Mouse (Mus musculus) ovary, postnatal 14 days (tissue): Measurements from ENCODE around the gene Abca4.

Source experiments
- DNase-seq: peaks from one replicate; pipeline ENCODE4 v3.0.0; 2022; ENCODE audit warnings: low spot score

Abca4 gene

GRCm38 (mm10) chr3:122173526-122174150, 129.4 kb downstream of the Abca4 start:
- no peak for DNase-seq

GRCm38 (mm10) chr3:122176018-122176417, 131.8 kb downstream of the Abca4 start:
- no peak for DNase-seq

- DNase-seq: no peak
Observed at GRCm38 (mm10) chr3:122176706-122177390, 132.6 kb downstream of the Abca4 start.

- no peak for DNase-seq
Observed at GRCm38 (mm10) chr3:122184109-122184508, 139.9 kb downstream of the Abca4 start.

- DNase-seq: no peak
Observed at GRCm38 (mm10) chr3:122186975-122187374, 142.7 kb downstream of the Abca4 start.

GRCm38 (mm10) chr3:122196621-122197298, 152.5 kb downstream of the Abca4 start:
- DNase-seq: no peak

- no peak for DNase-seq
Observed at GRCm38 (mm10) chr3:122198532-122198931, 154.3 kb downstream of the Abca4 start.

GRCm38 (mm10) chr3:122198966-122199381, 154.7 kb downstream of the Abca4 start:
- DNase-seq: no peak

GRCm38 (mm10) chr3:122199600-122199999, 155.4 kb downstream of the Abca4 start:
- no peak for DNase-seq

GRCm38 (mm10) chr3:122200017-122200416, 155.8 kb downstream of the Abca4 start:
- no peak for DNase-seq

- DNase-seq: no peak
Observed at GRCm38 (mm10) chr3:122200447-122200846, 156.2 kb downstream of the Abca4 start.

- no peak for DNase-seq
Observed at GRCm38 (mm10) chr3:122202307-122202732, 158.1 kb downstream of the Abca4 start.

GRCm38 (mm10) chr3:122203675-122204329, 159.6 kb downstream of the Abca4 start:
- DNase-seq: no peak

- no peak for DNase-seq
Observed at GRCm38 (mm10) chr3:122205753-122206152, 161.5 kb downstream of the Abca4 start.

GRCm38 (mm10) chr3:122206279-122207070, 162.2 kb downstream of the Abca4 start:
- DNase-seq: no peak

- no peak for DNase-seq
Observed at GRCm38 (mm10) chr3:122207766-122208165, 163.5 kb downstream of the Abca4 start.

- DNase-seq: no peak
Observed at GRCm38 (mm10) chr3:122208296-122209225, 164.3 kb downstream of the Abca4 start.

- no peak for DNase-seq
Observed at GRCm38 (mm10) chr3:122209511-122209910, 165.3 kb downstream of the Abca4 start.

- DNase-seq: no peak
Observed at GRCm38 (mm10) chr3:122210434-122210833, 166.2 kb downstream of the Abca4 start.

GRCm38 (mm10) chr3:122210846-122211245, 166.6 kb downstream of the Abca4 start:
- no peak for DNase-seq
